Mouse (Mus musculus): Measurements from ENCODE around the gene Ube2t. TPM values are rescaled to one million over a fixed set of nuclear protein-coding genes. Genes with fewer than 3 reads are reported as not detected.

The Ube2t gene
- 27.7 and 30.3 TPM in 2 replicates for polyA plus RNA-seq (2016; fragmentation: Nextera tagmentation; extraction: Ambion mirVana)

DNA sequence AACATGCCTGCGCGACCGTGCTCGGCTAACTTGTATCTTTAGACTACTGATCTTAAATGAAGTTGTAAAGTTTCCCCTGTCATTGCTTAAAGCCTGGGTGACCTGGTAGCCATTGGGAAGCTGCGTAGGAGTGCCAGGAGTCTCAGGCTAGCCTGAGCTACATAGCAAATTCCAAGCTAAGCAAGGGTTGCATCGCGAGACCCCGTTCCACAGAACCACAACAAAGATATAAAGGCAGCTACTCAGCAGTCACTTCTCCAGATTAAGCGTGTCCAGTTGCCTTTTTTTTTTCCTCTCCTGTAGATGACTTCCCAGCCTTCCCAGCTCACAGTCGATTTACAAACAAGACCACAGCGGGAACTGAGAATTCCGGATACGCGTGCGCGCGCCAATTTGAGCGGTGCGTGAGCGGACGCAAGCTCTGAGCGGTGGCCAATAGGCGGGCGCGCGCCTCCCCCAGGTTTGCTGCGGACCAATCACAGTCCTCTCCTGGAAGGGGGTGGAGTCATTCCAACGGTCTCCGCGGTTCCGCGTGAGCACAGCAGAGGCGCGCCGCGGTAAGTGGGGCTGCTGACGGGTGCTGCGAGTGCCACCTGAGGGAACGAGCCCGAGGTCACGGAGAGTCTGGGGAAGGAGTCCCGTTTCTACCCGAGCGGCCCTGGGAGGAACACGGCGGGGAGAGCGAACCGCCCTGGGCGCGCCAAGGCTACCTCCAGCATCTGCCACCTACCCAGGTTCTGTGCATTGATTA is at the start of gene Ube2t:
Gene Ube2t (plus strand): TSS at position 513 of the 751 bp plus-strand sequence.
- no peak within 1 kb of the TSS for H3K27ac ChIP-seq

DNA sequence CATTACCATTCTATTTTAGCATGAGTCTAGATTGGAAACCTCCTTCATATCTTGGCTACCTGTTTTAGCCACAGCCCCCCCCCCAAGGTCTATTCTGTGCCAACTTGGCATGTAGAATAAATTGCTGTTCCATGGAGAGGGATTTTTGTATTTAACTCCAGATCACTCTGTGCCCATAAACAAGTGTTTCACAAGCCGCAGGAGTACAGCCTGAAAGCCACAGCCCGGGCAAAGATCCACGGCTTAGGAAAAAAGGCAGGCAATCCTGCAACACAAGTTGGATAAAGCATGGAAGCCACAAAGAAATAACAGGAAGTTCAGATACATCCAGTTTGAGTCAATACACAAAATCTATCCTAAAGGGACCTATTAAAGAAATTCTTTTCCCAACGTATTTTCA is 48.8 kb upstream of the Ube2t start:
- Histone ChIP-seq H3K4me2 (replicated peaks) (no peak overlapping the region), H3K9me3 (no peaks in the 10 kb centered on the region), H3K27me3 (replicated peaks) (no peaks in the 10 kb centered on the region), H3K4me3 (no peak overlapping the region), H3K4me1 (no peaks in the 10 kb centered on the region), H3K9ac (no peak overlapping the region), H3K36me3 (no peaks in the 10 kb centered on the region), H3K27ac (no peak overlapping the region)
- no peak for ATAC-seq (ENCODE audit: low FRiP score, low read depth)
- 92% methylated on average over 4 of the region's 4 CpGs for WGBS

More for the DNA sequence above, at the start of gene Ube2t:
- Histone ChIP-seq H3K4me2 (replicated peaks) (peak within 1 kb of the TSS; percentile 67), H3K9ac (peak within 1 kb of the TSS; percentile 53), H3K4me3 (peak within 1 kb of the TSS; percentile 65), H3K4me1 (peaks cover 8% of the 10 kb centered on the region; the same call in 1 of the 2 replicates), H3K36me3 (no peaks in the 10 kb centered on the region), H3K27me3 (replicated peaks) (no peaks in the 10 kb centered on the region), H3K9me3 (no peaks in the 10 kb centered on the region)
- WGBS = 3% methylated on average over 50 of the region's 50 CpGs
- peak; percentile 100 for ATAC-seq (ENCODE audit: low FRiP score, low read depth)

DNA sequence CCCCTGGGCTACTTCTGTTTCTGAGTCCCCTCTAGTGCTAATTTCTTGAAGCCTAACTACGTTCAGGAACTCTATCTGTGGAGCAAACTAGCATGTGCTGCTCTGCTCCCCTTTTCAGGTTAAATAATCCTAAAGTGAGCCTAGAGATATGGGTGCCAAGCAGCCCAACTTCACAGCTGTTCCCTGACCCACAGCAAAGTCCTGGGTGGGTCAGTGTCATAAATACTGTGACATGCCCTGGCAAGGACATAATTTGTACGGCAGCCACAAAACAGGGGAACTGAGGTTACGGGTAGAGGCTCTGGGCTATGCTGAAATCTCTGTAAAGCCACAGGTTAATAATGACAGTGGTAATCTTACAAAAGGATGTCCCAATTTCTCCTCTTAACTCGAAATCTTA is 46.9 kb upstream of the Ube2t start:
- H3K9ac ChIP-seq = no peak overlapping the region
- WGBS = 75% methylated on average over 4 of the region's 4 CpGs
- H3K4me2 ChIP-seq (replicated peaks) = no peak overlapping the region
- no peaks in the 10 kb centered on the region for H3K9me3 ChIP-seq
- no peaks in the 10 kb centered on the region for H3K36me3 ChIP-seq
- H3K27me3 ChIP-seq (replicated peaks) = no peaks in the 10 kb centered on the region
- H3K27ac ChIP-seq = no peak overlapping the region
- no peak for ATAC-seq (ENCODE audit: low FRiP score, low read depth)
- no peak overlapping the region for H3K4me3 ChIP-seq
- no peaks in the 10 kb centered on the region for H3K4me1 ChIP-seq

DNA sequence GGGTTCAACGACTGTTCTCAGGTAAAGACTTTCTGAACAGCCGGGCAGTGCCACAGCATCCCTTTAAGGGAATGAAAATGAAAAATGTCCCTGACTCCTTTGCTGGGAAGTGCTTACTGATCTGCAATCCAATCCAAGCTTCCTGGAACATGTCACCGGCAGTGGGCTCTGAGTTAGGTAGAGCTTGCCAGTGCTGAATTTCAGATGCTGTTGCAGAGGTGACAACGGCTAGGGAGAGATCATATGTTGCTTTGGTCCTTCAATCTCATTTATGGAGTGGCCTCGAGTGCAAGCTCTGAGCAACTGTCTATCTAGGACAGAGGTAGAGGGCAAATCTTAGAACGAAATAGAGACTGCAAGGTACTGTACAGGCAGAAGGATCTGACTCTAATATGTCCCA is 43.4 kb upstream of the Ube2t start:
- Histone ChIP-seq H3K4me3 (no peak overlapping the region), H3K27me3 (replicated peaks) (no peaks in the 10 kb centered on the region), H3K9me3 (no peaks in the 10 kb centered on the region), H3K4me1 (no peaks in the 10 kb centered on the region), H3K27ac (no peak overlapping the region), H3K9ac (no peak overlapping the region), H3K4me2 (replicated peaks) (no peak overlapping the region), H3K36me3 (no peaks in the 10 kb centered on the region)
- no peak for ATAC-seq (ENCODE audit: low FRiP score, low read depth)
- WGBS = 89% methylated on average over 6 of the region's 6 CpGs

DNA sequence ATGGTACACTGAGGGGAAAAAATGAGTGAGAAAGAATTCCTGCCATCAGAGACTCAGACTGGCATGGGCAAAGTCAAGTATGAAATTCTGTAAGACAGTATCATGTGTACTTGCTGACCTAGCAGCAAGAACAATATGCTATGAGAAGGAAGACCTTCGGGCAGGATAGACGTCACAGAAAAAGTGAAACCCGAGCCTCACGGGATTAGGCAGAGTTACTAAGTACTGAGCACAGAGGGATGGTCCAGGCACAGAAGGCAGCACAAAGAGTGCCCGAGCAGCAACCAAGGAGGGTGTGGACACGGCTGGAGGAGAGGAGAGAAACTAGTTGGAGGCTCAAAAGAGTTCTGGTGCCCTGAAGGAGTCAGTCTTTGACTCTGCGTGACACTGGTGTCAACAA is 29.9 kb upstream of the Ube2t start:
- H3K9ac ChIP-seq = no peak overlapping the region
- 63% methylated on average over 7 of the region's 7 CpGs for WGBS
- no peak overlapping the region for H3K27ac ChIP-seq
- H3K9me3 ChIP-seq = no peaks in the 10 kb centered on the region
- H3K4me2 ChIP-seq (replicated peaks) = no peak overlapping the region
- no peaks in the 10 kb centered on the region for H3K4me1 ChIP-seq
- no peak for ATAC-seq (ENCODE audit: low FRiP score, low read depth)
- no peaks in the 10 kb centered on the region for H3K36me3 ChIP-seq
- no peak overlapping the region for H3K4me3 ChIP-seq
- H3K27me3 ChIP-seq (replicated peaks) = no peaks in the 10 kb centered on the region

DNA sequence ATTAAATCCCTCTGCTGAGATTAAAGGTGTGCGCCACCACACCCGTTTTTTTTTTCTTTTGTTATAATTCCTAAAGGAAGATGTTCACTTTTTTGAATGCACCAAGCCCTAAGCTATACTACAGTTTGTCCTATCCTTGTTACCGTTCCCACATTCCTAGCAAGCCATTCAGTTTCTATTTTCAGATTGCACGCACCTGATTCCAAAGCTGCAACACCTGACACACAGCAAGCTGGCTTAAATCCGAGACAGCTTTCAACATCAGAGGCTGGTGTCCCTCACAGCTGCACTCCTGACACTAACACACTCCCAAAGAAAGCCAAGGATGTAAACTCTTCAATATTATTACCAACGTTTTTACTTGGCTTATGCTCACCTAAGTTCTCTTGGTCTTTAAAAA is 26.0 kb upstream of the Ube2t start:
- Histone ChIP-seq H3K4me3 (no peak overlapping the region), H3K27ac (no peak overlapping the region), H3K36me3 (no peaks in the 10 kb centered on the region), H3K4me1 (no peaks in the 10 kb centered on the region), H3K9ac (no peak overlapping the region), H3K4me2 (replicated peaks) (no peak overlapping the region), H3K9me3 (no peaks in the 10 kb centered on the region), H3K27me3 (replicated peaks) (no peaks in the 10 kb centered on the region)
- 91% methylated on average over 6 of the region's 6 CpGs for WGBS
- ATAC-seq (ENCODE audit: low FRiP score, low read depth) = no peak

DNA sequence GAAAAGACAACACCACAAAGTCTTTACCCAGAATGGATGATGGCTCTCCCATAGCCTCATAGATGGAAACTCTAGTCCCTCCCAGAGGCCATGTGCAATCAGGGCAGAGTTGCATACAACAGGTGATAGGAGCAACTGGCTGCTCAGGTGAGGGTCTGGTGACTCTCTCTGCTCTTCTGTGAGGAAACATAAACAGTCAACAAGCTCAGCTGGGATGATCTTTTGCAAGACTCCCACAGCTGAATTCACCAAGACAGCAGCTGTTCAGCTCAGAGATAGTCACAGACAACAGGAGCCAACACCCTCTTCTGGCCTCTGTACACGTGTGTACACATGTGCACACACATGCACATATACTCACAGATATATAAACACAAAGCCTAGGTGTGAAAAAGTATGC is 24.1 kb upstream of the Ube2t start:
- Histone ChIP-seq H3K4me1 (no peaks in the 10 kb centered on the region), H3K36me3 (no peaks in the 10 kb centered on the region), H3K27ac (no peak overlapping the region), H3K4me2 (replicated peaks) (no peak overlapping the region), H3K9ac (no peak overlapping the region), H3K4me3 (no peak overlapping the region), H3K9me3 (no peaks in the 10 kb centered on the region), H3K27me3 (replicated peaks) (no peaks in the 10 kb centered on the region)
- no peak for ATAC-seq (ENCODE audit: low FRiP score, low read depth)
- 89% methylated on average over 1 of the region's 1 CpGs for WGBS

DNA sequence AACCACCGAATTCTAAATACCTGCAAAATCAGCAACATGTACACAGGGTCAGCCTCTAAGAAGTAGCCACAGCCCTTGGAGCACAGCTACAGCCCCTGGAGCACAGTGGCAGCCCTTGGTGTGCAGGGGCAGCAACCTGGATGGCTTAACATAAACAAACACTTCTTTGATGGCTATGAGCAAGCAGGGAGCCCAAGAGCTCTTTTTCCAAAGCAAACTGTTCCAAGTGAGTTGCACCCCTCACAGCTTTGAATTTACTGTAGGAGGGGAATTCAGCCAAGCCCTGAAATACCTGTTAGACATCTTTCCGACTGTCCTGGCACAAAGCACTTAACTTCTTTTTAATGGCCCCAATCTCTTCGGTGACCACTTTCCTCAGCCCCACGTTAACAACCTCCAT is 21.5 kb upstream of the Ube2t start:
- Histone ChIP-seq H3K9ac (no peak overlapping the region), H3K27me3 (replicated peaks) (no peaks in the 10 kb centered on the region), H3K27ac (no peak overlapping the region), H3K9me3 (no peaks in the 10 kb centered on the region), H3K36me3 (no peaks in the 10 kb centered on the region), H3K4me3 (no peak overlapping the region), H3K4me1 (no peaks in the 10 kb centered on the region), H3K4me2 (replicated peaks) (no peak overlapping the region)
- ATAC-seq (ENCODE audit: low FRiP score, low read depth) = no peak
- 48% methylated on average over 4 of the region's 4 CpGs for WGBS

DNA sequence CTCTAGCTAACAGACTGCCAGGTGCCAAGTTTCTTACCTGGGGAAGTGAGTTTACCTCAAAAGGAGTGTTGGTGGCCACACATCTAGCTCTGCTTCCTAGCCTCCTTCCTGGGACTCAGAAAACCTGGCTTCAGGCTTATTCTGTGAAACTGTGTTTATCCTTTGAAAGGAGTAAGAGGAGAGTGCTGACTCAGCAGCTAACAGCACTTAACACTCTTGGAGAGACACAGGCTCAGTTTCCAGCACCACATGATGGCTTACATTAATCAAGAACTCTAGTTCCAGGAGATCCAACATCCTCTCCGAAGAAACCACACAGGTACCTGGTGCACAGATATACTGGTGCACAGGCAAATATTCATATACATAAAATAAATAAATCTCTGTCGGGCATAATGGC is 19.5 kb upstream of the Ube2t start:
- no peaks in the 10 kb centered on the region for H3K36me3 ChIP-seq
- H3K9me3 ChIP-seq = no peaks in the 10 kb centered on the region
- no peaks in the 10 kb centered on the region for H3K4me1 ChIP-seq
- ATAC-seq (ENCODE audit: low FRiP score, low read depth) = no peak
- no peak overlapping the region for H3K4me3 ChIP-seq
- 93% methylated on average over 2 of the region's 2 CpGs for WGBS
- no peak overlapping the region for H3K27ac ChIP-seq
- no peaks in the 10 kb centered on the region for H3K27me3 ChIP-seq (replicated peaks)
- no peak overlapping the region for H3K9ac ChIP-seq
- no peak overlapping the region for H3K4me2 ChIP-seq (replicated peaks)

DNA sequence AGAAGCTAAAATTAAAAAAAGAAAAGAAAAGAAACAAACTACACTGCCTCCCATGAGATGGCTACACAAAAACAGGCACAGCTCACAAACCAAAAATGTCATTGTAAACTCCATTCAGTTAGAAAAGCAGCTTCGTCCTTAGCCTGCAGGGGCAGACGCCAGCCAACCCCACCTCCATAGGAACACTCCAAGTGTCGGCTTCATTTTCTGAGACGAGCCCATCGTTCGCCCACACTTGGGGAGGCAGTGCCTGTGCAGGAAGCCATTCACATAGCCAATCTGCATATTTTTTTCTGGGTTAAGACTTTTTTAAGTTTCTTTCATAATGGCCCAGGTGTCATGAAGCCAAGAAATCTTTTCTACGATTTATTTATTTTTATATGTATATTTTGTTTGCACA is 14.8 kb upstream of the Ube2t start:
- Histone ChIP-seq H3K9me3 (no peaks in the 10 kb centered on the region), H3K27ac (no peak overlapping the region), H3K9ac (no peak overlapping the region), H3K27me3 (replicated peaks) (no peaks in the 10 kb centered on the region), H3K4me3 (no peak overlapping the region), H3K36me3 (no peaks in the 10 kb centered on the region), H3K4me2 (replicated peaks) (no peak overlapping the region), H3K4me1 (no peaks in the 10 kb centered on the region)
- ATAC-seq (ENCODE audit: low FRiP score, low read depth) = no peak
- WGBS = 91% methylated on average over 7 of the region's 7 CpGs

DNA sequence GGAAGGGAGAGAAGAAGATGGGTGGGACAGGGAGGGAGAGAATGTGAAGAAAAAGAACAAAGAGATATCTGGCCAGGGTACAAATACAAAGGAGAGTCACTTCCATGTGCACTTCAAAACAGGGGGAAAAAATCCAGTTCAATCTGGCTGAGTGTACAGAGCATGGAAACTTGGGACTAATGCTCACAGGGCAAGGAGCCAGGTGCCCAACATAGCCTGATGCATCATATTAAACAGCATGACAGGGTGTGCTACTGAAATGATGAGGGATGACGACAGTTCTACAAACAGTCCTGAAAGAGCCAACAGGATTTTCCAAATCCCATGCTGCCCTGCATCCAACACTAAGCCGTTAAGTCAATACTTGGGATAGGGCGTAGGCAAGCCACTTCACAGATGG is 12.4 kb upstream of the Ube2t start:
- 90% methylated on average over 3 of the region's 3 CpGs for WGBS
- H3K9me3 ChIP-seq = no peaks in the 10 kb centered on the region
- peaks cover 9% of the 10 kb centered on the region for H3K4me1 ChIP-seq
- H3K36me3 ChIP-seq = no peaks in the 10 kb centered on the region
- no peak for ATAC-seq (ENCODE audit: low FRiP score, low read depth)
- no peak overlapping the region for H3K4me2 ChIP-seq (replicated peaks)
- H3K9ac ChIP-seq = no peak overlapping the region
- H3K4me3 ChIP-seq = no peak overlapping the region
- no peak overlapping the region for H3K27ac ChIP-seq
- no peaks in the 10 kb centered on the region for H3K27me3 ChIP-seq (replicated peaks)

DNA sequence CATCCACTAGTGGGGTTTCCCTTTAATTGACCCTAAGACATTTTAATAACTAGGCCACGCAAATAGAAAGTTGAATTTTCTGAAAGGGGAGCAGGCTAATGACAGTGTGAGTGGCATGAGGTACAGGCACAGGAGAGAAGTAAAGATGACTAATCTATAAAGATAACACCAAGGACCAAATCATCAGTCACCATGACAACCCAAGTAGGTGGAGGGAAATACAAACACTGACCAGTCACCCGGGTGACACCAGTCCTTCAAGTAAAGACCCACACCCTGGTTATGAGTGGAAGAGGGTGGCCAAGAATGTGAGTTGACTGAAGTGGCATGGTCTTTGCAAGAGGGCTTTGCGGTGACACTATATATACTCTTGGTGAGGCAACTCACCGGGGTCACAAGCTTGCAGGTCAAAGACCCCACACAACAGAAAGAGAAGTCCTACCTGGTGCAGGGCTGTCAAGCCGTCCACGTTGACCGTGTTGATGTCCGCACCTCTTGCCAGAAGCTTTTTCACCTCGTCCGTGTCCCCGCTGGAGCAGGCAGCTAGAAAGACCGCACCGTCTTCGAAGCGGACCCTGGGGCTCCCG is 7.2 kb upstream of the Ube2t start:
- peak overlapping the region; percentile 81 for H3K9ac ChIP-seq
- no peaks in the 10 kb centered on the region for H3K27me3 ChIP-seq (replicated peaks)
- H3K9me3 ChIP-seq = no peaks in the 10 kb centered on the region
- H3K36me3 ChIP-seq = no peaks in the 10 kb centered on the region
- ATAC-seq (ENCODE audit: low FRiP score, low read depth) = peak; percentile 42; the same call in 1 of the 2 replicates
- H3K4me1 ChIP-seq = peaks cover 13% of the 10 kb centered on the region
- H3K27ac ChIP-seq = peak overlapping the region; percentile 77
- H3K4me3 ChIP-seq = peak overlapping the region; percentile 74
- H3K4me2 ChIP-seq (replicated peaks) = peak overlapping the region; percentile 82
- 6% methylated on average over 16 of the region's 16 CpGs for WGBS
